Mouse (Mus musculus) forebrain, embryonic 14.5 days (tissue): ENCODE measurements around the gene Zbtb7a. TPM values are rescaled to one million over a fixed set of nuclear protein-coding genes. Genes with fewer than 3 reads are reported as not detected.
A peak's percentile ranks its signal among the peaks of the same experiment; 100 is the strongest.

Experiments
- ATAC-seq: fragments of 200-750 bp; cut with Nextera tagmentation; 2 replicates; pipeline ENCODE4 v1.8.0; 2017; ENCODE audit warnings: mild to moderate bottlenecking, moderate library complexity
- DNase-seq: peaks from one replicate; pipeline ENCODE4 v3.0.0-alpha.2; 2015; ENCODE audit warnings: low spot score
- H3K27ac ChIP-seq: fragments of 300-500 bp; sonication (generic); 2 replicates; pipeline ENCODE4 v1.5.1; 2014; ENCODE audit warnings: low read depth, mild to moderate bottlenecking, control low read depth, low read length, moderate library complexity
- H3K27me3 ChIP-seq: fragments of 300-500 bp; sonication (generic); replicated peaks from 2 replicates; pipeline ENCODE4 v1.6.1; 2014; ENCODE audit warnings: low read length, control low read depth, mixed read lengths; ENCODE audit not compliant: control insufficient read depth, insufficient read depth
- H3K36me3 ChIP-seq: fragments of 300-500 bp; sonication (generic); 2 replicates; pipeline ENCODE4 v1.6.1; 2014; ENCODE audit warnings: low read length, control low read depth; ENCODE audit not compliant: control insufficient read depth, insufficient read depth
- H3K4me1 ChIP-seq: fragments of 300-500 bp; sonication (generic); 2 replicates; pipeline ENCODE4 v1.6.1; 2014; ENCODE audit warnings: antibody characterized with exemption, low read length, control low read depth; ENCODE audit not compliant: control insufficient read depth, insufficient read depth
- H3K4me2 ChIP-seq: fragments of 300-500 bp; sonication (generic); 2 replicates; pipeline ENCODE4 v1.6.1; 2014; ENCODE audit warnings: mild to moderate bottlenecking, control low read depth, low read length
- H3K4me3 ChIP-seq: fragments of 300-500 bp; sonication (generic); 2 replicates; pipeline ENCODE4 v1.5.1; 2014; ENCODE audit warnings: low read depth, low read length, control low read depth
- H3K9ac ChIP-seq: fragments of 300-500 bp; sonication (generic); 2 replicates; pipeline ENCODE4 v1.6.1; 2014; ENCODE audit warnings: mild to moderate bottlenecking, low read length, control low read depth, moderate library complexity
- H3K9me3 ChIP-seq: fragments of 300-500 bp; sonication (generic); replicated peaks from 2 replicates; pipeline ENCODE4 v1.6.1; 2016; ENCODE audit warnings: low read length, control low read depth, mixed read lengths; ENCODE audit not compliant: control insufficient read depth
- WGBS: fragments of 180-500 bp; shearing (Covaris S2); extraction: QIAGEN DNeasy Blood & Tissue Kit; methylation state at CpG from one replicate; pipeline ENCODE4 v1.1.7; 2014; 5-methylcytosine and 5-hydroxymethylcytosine counted together
- polyA plus RNA-seq: library from polyadenylated mRNA; unstranded; fragments of >200 nt; fragmentation: Nextera tagmentation; extraction: Ambion mirVana; gene quantifications from 2 replicates; pipeline ENCODE4 v1.2.1, GENCODE M21; 2014

Gene Zbtb7a
- polyA plus RNA-seq, 1 experiment from 2014 or later = 6.2 TPM

DNA sequence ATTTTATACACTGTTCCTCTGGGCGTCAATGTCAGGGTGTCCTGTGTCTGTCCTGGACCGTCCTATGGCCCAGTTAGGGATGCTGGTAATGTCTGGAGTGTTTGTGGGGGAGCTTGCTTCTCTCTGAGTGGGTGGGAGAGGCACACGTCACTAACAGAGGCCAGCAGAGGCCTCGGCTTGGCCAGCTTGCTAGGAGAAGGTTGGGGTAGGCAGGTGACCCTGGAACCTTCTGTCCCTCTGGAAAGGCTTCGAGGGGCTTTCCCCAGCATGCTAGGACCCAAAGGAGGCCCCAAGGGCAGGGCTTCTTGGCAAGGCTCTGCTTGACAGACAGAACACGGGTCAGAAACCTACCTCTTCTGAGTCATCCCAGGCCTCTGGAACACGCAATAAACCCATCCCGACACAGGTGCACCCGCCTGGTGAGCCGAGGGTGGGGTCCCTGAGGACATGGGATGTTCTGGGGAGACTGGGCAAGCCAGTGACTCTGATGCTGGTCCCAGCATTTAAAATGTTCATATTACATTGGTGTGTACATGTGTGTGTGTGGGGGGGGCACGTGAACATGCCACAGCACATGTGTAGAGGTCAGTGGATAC is 61.5 kb downstream of the Zbtb7a start:
- peaks cover 9% of the 10 kb centered on the region for H3K4me1 ChIP-seq
- peaks cover 32% of the 10 kb centered on the region for H3K27me3 ChIP-seq
- H3K9me3 ChIP-seq = no peaks in the 10 kb centered on the region
- H3K27ac ChIP-seq = no peak overlapping the region
- no peaks in the 10 kb centered on the region for H3K36me3 ChIP-seq
- DNase-seq (no peak), ATAC-seq (no peak)
- no peak overlapping the region for H3K9ac ChIP-seq
- H3K4me2 ChIP-seq = no peak overlapping the region
- H3K4me3 ChIP-seq = no peak overlapping the region
- WGBS = 67% methylated on average over 11 of the region's 11 CpGs

DNA sequence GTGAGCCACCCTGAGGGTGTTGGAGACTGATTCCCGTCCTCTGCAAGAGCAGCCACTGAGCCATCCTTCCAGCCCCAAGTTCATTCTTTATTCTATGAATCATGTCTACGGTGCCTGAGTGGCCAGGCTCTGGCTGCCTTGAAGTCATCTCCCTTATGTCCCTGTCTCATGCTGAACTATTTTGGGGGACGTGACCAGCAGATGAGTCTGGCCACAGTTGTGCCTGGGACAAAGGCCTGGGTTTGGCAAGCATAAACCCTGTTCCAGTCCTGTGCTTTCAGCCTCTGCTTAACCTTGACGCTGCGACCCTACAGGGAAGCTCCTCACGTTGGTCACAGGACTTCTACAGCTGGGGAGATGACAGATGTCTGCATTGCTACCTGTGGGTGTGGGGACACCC is 62.3 kb downstream of the Zbtb7a start:
- Histone ChIP-seq H3K27ac (no peak overlapping the region), H3K9ac (no peak overlapping the region), H3K9me3 (no peaks in the 10 kb centered on the region), H3K4me1 (peaks cover 5% of the 10 kb centered on the region; the same call in 1 of the 2 replicates), H3K36me3 (no peaks in the 10 kb centered on the region), H3K27me3 (peaks cover 32% of the 10 kb centered on the region), H3K4me2 (no peak overlapping the region), H3K4me3 (no peak overlapping the region)
- 58% methylated on average over 6 of the region's 6 CpGs for WGBS
- ATAC-seq (no peak), DNase-seq (no peak)

DNA sequence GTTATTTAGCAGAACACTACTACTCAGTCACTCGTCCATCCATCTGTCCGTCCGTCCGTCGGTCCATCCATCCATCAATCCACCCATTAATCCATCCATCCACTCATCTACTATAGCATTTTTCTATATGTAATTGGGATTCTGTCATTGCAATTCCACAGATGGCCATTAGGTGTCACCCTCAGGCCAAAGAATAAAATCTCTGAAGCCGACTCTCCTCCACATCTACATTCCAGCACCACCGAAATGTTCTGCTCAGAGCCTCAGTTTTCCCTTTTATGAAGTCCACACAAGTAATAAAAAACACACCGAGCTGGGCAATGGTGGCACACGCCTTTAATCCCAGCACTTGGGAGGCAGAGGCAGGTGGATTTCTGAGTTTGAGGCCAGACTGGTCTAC is 63.2 kb downstream of the Zbtb7a start:
- ATAC-seq = no peak
- no peaks in the 10 kb centered on the region for H3K36me3 ChIP-seq
- H3K9me3 ChIP-seq = no peaks in the 10 kb centered on the region
- peaks cover under 1% of the 10 kb centered on the region; the same call in 1 of the 2 replicates for H3K4me1 ChIP-seq
- no peak overlapping the region for H3K4me3 ChIP-seq
- no peak overlapping the region for H3K9ac ChIP-seq
- DNase-seq = peak; percentile 87
- 3% methylated on average over 9 of the region's 9 CpGs for WGBS
- peaks cover 32% of the 10 kb centered on the region for H3K27me3 ChIP-seq
- no peak overlapping the region for H3K4me2 ChIP-seq
- H3K27ac ChIP-seq = no peak overlapping the region

DNA sequence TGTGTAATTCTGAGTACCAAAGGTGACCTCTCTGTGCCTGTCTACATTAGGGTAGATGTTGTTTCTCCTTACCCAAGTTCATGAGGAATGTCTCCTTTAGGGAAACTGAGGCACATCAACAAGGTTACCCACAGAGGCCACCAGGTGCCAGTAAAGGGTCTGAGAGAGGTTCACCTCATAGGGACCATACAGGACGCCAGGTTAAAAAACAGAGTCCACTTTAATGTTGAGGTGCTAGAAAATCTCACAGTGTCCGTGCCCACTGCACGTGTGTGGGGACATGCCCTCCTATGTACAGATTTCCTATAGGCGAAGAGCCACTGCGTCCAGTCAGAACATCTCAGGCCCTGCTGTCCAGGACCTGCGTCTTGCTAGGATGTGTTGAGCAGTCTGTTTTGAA is 64.0 kb downstream of the Zbtb7a start:
- 85% methylated on average over 6 of the region's 6 CpGs for WGBS
- H3K4me2 ChIP-seq = no peak overlapping the region
- no peak for ATAC-seq
- H3K27me3 ChIP-seq = peaks cover 30% of the 10 kb centered on the region
- no peaks in the 10 kb centered on the region for H3K9me3 ChIP-seq
- no peak overlapping the region for H3K4me3 ChIP-seq
- no peak for DNase-seq
- no peak overlapping the region for H3K27ac ChIP-seq
- H3K4me1 ChIP-seq = no peaks in the 10 kb centered on the region
- no peak overlapping the region; the same call in 1 of the 2 replicates for H3K9ac ChIP-seq
- no peaks in the 10 kb centered on the region for H3K36me3 ChIP-seq

DNA sequence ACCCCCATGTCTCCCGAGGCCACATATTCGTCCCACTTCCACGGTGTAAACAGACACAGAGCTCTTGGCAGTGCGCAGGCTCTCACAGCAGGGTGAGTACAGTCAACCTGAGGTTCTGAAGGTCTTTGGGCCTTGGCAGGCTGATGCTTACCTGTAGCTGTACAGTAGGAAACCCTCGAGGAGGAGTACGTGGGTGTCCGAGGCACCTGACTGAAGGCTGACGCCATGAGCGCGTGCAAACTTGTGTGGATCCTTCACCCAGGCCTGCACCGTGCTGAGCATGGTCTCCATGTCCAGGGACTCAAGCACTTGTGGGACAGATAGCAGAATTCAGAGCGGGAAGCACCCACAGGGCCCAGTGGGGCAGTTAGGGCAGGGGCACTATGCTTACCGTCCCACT is 65.1 kb downstream of the Zbtb7a start:
- Histone ChIP-seq H3K9me3 (no peaks in the 10 kb centered on the region), H3K27me3 (peaks cover 20% of the 10 kb centered on the region), H3K36me3 (peaks cover 8% of the 10 kb centered on the region; the same call in 1 of the 2 replicates), H3K27ac (no peak overlapping the region), H3K4me1 (no peaks in the 10 kb centered on the region), H3K9ac (no peak overlapping the region), H3K4me2 (no peak overlapping the region), H3K4me3 (no peak overlapping the region)
- ATAC-seq (no peak), DNase-seq (no peak)
- 85% methylated on average over 13 of the region's 13 CpGs for WGBS

DNA sequence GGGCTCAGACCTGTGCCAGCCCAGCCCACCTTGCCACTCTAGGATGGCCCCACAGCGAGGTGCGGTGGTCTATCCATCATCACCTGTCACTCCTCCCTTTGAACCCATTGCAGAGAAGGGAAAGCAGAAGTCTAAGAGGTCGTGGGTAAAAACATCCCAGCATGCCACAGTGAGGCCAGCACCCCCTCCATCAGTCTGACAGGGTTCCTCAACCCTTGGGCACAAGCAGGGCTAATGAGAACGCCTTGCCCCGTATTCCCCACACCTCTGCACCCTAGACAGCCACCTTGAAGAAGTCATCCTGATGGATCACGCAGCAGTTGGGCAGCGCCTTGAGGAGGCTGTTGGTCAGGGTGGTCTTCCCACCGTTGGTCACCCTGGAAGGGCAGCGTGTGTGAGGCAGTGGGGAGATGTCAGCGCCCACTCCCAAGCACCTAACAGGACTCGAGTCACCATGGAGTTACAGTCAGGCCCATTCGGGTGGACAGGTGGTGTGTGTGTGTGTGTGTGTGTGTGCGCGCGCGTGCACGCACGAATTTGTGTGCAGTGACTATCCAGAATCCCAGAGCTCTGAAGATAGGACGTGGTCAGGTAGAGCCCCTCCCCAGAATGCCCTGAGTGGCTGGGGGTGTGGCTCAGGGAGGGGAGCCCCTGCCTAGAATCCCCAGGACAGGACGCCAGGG is 65.7 kb downstream of the Zbtb7a start:
- 77% methylated on average over 20 of the region's 20 CpGs for WGBS
- H3K9ac ChIP-seq = no peak overlapping the region
- ATAC-seq (no peak), DNase-seq (no peak)
- H3K4me2 ChIP-seq = no peak overlapping the region
- H3K9me3 ChIP-seq = no peaks in the 10 kb centered on the region
- no peak overlapping the region for H3K4me3 ChIP-seq
- H3K36me3 ChIP-seq = peaks cover 14% of the 10 kb centered on the region
- peaks cover 14% of the 10 kb centered on the region for H3K27me3 ChIP-seq
- H3K4me1 ChIP-seq = no peaks in the 10 kb centered on the region
- H3K27ac ChIP-seq = no peak overlapping the region

DNA sequence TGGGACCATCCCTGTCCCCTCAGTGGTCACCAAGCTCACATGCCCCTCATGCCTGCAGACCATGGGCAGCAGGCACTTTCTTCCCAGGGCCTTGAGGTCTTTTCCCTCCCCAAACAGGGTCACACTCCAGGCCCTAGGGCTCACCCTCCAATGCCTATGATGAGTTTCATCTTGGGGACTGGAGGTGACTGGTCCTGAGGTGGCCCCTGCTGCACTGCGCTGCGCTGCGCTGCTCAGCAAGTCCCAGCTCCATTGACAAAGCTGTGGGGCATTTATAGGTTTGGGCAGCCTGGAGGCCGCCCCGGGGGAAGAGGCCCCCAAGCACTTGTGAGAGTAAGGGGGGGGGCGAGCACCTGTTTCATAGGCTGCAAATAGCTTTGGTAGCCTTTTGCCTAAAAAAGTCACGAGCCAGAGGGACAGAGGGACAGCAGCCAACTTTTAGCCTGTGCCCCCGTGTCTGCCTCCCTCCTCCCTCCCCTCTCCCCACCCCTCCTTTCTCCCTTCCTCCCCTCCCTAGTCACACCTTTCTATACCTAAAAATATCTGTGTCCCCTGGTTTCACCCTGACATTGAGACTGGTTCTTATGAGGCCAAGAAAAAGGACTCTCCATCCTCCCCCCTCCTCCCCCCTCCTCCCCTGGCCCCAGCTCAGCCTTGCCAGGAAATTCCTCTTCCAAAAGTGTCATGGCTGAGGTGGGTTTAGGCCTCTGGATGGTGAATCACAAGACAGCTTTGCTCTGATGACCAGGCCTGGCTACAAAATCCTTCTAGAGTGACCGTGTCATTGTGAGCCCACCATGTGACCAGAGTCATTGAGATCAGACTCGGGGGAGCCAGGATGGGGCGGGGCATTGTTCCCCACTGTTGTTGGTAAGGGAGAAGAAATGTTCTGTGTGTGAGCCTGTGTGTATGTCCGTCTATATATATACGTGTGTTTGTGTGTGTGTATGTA is 67.1 kb downstream of the Zbtb7a start, which contains the start of gene Nmrk2:
TSS of gene Nmrk2 (minus strand) at position 245 of the 952 bp plus-strand sequence.
- no peak within 1 kb of the TSS for H3K4me2 ChIP-seq
- H3K36me3 ChIP-seq = peaks cover 23% of the 10 kb centered on the region
- no peak for ATAC-seq
- 0 out of 2 replicates have a peak, but pooled peaks cover 1% of the 10 kb centered on the region for H3K27me3 ChIP-seq
- 57% methylated on average over 13 of the region's 13 CpGs for WGBS
- DNase-seq = no peak
- no peaks in the 10 kb centered on the region for H3K4me1 ChIP-seq
- no peak within 1 kb of the TSS for H3K27ac ChIP-seq
- no peaks in the 10 kb centered on the region for H3K9me3 ChIP-seq
- no peak within 1 kb of the TSS for H3K9ac ChIP-seq
- no peak within 1 kb of the TSS for H3K4me3 ChIP-seq
